Mouse (Mus musculus) urinary bladder, postnatal 10 days (tissue): ENCODE results near the gene Bola1.
"Not testable (repeated sequence)": the region's sequence is repeated elsewhere in the genome, so short reads cannot be mapped to it uniquely, and the experiment has no call there.

Source experiments
- DNase-seq: peaks from one replicate; pipeline ENCODE4 v3.0.0; 2022; ENCODE audit warnings: low spot score

Gene Bola1

GRCm38 (mm10) chr3:96180727-96181477, 38.6 kb downstream of the Bola1 start, which contains the start of gene Sv2a:
Sv2a (plus strand) TSS chr3:96181151.
- DNase-seq = no peak

GRCm38 (mm10) chr3:96179531-96179930, 40.0 kb downstream of the Bola1 start:
- no peak for DNase-seq

GRCm38 (mm10) chr3:96178902-96179301, 40.6 kb downstream of the Bola1 start:
- DNase-seq = no peak

- DNase-seq = no peak
Measured at GRCm38 (mm10) chr3:96178427-96178826, 41.1 kb downstream of the Bola1 start.

GRCm38 (mm10) chr3:96175251-96175650, 44.3 kb downstream of the Bola1 start:
- no peak for DNase-seq

- not testable (repeated sequence) for DNase-seq
Measured at GRCm38 (mm10) chr3:96174042-96174441, 45.5 kb downstream of the Bola1 start.

- no peak for DNase-seq
Measured at GRCm38 (mm10) chr3:96173185-96173584, 46.3 kb downstream of the Bola1 start.

GRCm38 (mm10) chr3:96172197-96173178, 47.0 kb downstream of the Bola1 start, which contains the start of gene Sf3b4:
Sf3b4 (plus strand) TSS chr3:96172332.
- no peak for DNase-seq

GRCm38 (mm10) chr3:96171583-96172196, 47.8 kb downstream of the Bola1 start:
- no peak for DNase-seq

- no peak for DNase-seq
Measured at GRCm38 (mm10) chr3:96170976-96171545, 48.4 kb downstream of the Bola1 start.

- no peak for DNase-seq
Measured at GRCm38 (mm10) chr3:96170276-96170675, 49.2 kb downstream of the Bola1 start.

GRCm38 (mm10) chr3:96168466-96169158, 50.9 kb downstream of the Bola1 start:
- DNase-seq = no peak

- DNase-seq = no peak
Measured at GRCm38 (mm10) chr3:96163040-96163439, 56.5 kb downstream of the Bola1 start.

- no peak for DNase-seq
Measured at GRCm38 (mm10) chr3:96161869-96162840, 57.4 kb downstream of the Bola1 start, which contains the start of gene Mtmr11. Mtmr11 (plus strand) TSS chr3:96162004.

- no peak for DNase-seq
Measured at GRCm38 (mm10) chr3:96160803-96161516, 58.5 kb downstream of the Bola1 start.

GRCm38 (mm10) chr3:96160222-96160802, 59.2 kb downstream of the Bola1 start:
- DNase-seq = no peak

GRCm38 (mm10) chr3:96159820-96160219, 59.7 kb downstream of the Bola1 start:
- no peak for DNase-seq

GRCm38 (mm10) chr3:96155501-96155900, 64.0 kb downstream of the Bola1 start:
- DNase-seq = no peak

GRCm38 (mm10) chr3:96152611-96153010, 66.9 kb downstream of the Bola1 start:
- DNase-seq = no peak
